Mouse (Mus musculus) heart, embryonic 14.5 days (tissue): ENCODE results near the gene Abi1. TPM values are rescaled to one million over a fixed set of nuclear protein-coding genes. Genes with fewer than 3 reads are reported as not detected.
"Not testable (repeated sequence)": the region's sequence is repeated elsewhere in the genome, so short reads cannot be mapped to it uniquely, and the experiment has no call there.

Source experiments
- ATAC-seq: fragments of 200-750 bp; cut with Nextera tagmentation; 2 replicates; pipeline ENCODE4 v1.8.0; 2017; ENCODE audit warnings: low read depth, moderate TSS enrichment; ENCODE audit not compliant: insufficient number of reproducible peaks, insufficient read depth, low FRiP score
- H3K27ac ChIP-seq, 2 experiments: fragments of 200-500 bp in 1 of 2; fragments of 300-500 bp in 1 of 2; sonication (generic) in 1 of 2; replicated peaks in 1 of 2; 2 replicates each; pipeline ENCODE4 v1.5.1; 2012 to 2014; ENCODE audit warnings: low read depth in 2 of 2, low read length in 2 of 2, control low read depth in 1 of 2, mild to moderate bottlenecking in 1 of 2, mixed read lengths in 1 of 2; ENCODE audit not compliant: control insufficient read depth in 1 of 2, insufficient read depth in 1 of 2
- H3K27me3 ChIP-seq: fragments of 300-500 bp; sonication (generic); 2 replicates; pipeline ENCODE4 v1.6.1; 2014; ENCODE audit warnings: mild to moderate bottlenecking, low read length, control low read depth; ENCODE audit not compliant: control insufficient read depth, insufficient read depth
- H3K36me3 ChIP-seq: fragments of 300-500 bp; sonication (generic); 2 replicates; pipeline ENCODE4 v1.6.1; 2014; ENCODE audit warnings: mild to moderate bottlenecking, control low read depth, low read length, mixed read lengths; ENCODE audit not compliant: control insufficient read depth, insufficient read depth
- H3K4me1 ChIP-seq, 2 experiments: fragments of 200-500 bp in 1 of 2; fragments of 300-500 bp in 1 of 2; sonication (generic) in 1 of 2; 2 replicates each; pipeline ENCODE4 v1.6.1; 2012 to 2014; ENCODE audit warnings: low read length in 2 of 2, control low read depth in 1 of 2, mixed read lengths in 1 of 2; ENCODE audit not compliant: control insufficient read depth in 2 of 2, insufficient read depth in 2 of 2
- H3K4me2 ChIP-seq: fragments of 300-500 bp; sonication (generic); 2 replicates; pipeline ENCODE4 v1.6.1; 2014; ENCODE audit warnings: mild to moderate bottlenecking, low read length
- H3K4me3 ChIP-seq, 2 experiments: fragments of 200-500 bp in 1 of 2; fragments of 300-500 bp in 1 of 2; sonication (generic) in 1 of 2; 2 replicates each; pipeline ENCODE4 v1.5.1; 2012 to 2014; ENCODE audit warnings: low read length in 2 of 2, mild to moderate bottlenecking in 2 of 2, control low read depth in 1 of 2, low read depth in 1 of 2, moderate library complexity in 1 of 2; ENCODE audit not compliant: control insufficient read depth in 1 of 2, insufficient read depth in 1 of 2
- H3K9ac ChIP-seq: fragments of 300-500 bp; sonication (generic); 2 replicates; pipeline ENCODE4 v1.6.1; 2014; ENCODE audit warnings: mild to moderate bottlenecking, low read length
- H3K9me3 ChIP-seq: fragments of 300-500 bp; sonication (generic); 2 replicates; pipeline ENCODE4 v1.6.1; 2016; ENCODE audit warnings: low read length, control low read depth; ENCODE audit not compliant: control insufficient read depth
- WGBS: fragments of 180-500 bp; shearing (Covaris S2); extraction: QIAGEN DNeasy Blood & Tissue Kit; methylation state at CpG from one replicate; pipeline ENCODE4 v1.1.7; 2014; 5-methylcytosine and 5-hydroxymethylcytosine counted together
- polyA plus RNA-seq: library from polyadenylated mRNA; unstranded; fragments of >200 nt; fragmentation: Nextera tagmentation; extraction: Ambion mirVana; gene quantifications from 2 replicates; pipeline ENCODE4 v1.2.1, GENCODE M21; 2014

The Abi1 gene
- polyA plus RNA-seq, 1 experiment from 2014 or later, result 34.0 TPM

- Histone ChIP-seq H3K4me3 (no peak overlapping the region), H3K9ac (no peak overlapping the region), H3K9me3 (no peaks in the 10 kb centered on the region), H3K4me1 (no peaks in the 10 kb centered on the region), H3K4me2 (no peak overlapping the region), H3K27ac (no peak overlapping the region), H3K27me3 (no peaks in the 10 kb centered on the region), H3K36me3 (peaks cover 19% of the 10 kb centered on the region; the same call in 1 of the 2 replicates)
- ATAC-seq, result no peak
- WGBS, result 99% methylated on average over 2 of the region's 2 CpGs
Measured at GRCm38 (mm10) chr2:22961681-22962080, 78.4 kb downstream of the Abi1 start.

- Histone ChIP-seq H3K27ac (no peak overlapping the region), H3K27me3 (no peaks in the 10 kb centered on the region), H3K9ac (no peak overlapping the region), H3K9me3 (no peaks in the 10 kb centered on the region), H3K36me3 (peaks cover 26% of the 10 kb centered on the region), H3K4me2 (no peak overlapping the region), H3K4me1 (no peaks in the 10 kb centered on the region), H3K4me3 (no peak overlapping the region)
- 74% methylated on average over 1 of the region's 1 CpGs for WGBS
- ATAC-seq, result no peak
Measured at GRCm38 (mm10) chr2:22957415-22957814, 82.6 kb downstream of the Abi1 start.

- WGBS, result 77% methylated on average over 5 of the region's 5 CpGs
- Histone ChIP-seq H3K27me3 (no peaks in the 10 kb centered on the region), H3K9ac (no peak overlapping the region), H3K36me3 (peaks cover 19% of the 10 kb centered on the region), H3K27ac (no peak overlapping the region), H3K4me2 (no peak overlapping the region), H3K9me3 (no peaks in the 10 kb centered on the region), H3K4me3 (no peak overlapping the region), H3K4me1 (no peaks in the 10 kb centered on the region)
- no peak for ATAC-seq
Measured at GRCm38 (mm10) chr2:22955914-22956313, 84.1 kb downstream of the Abi1 start.

- Histone ChIP-seq H3K27ac (no peak overlapping the region), H3K9me3 (no peaks in the 10 kb centered on the region), H3K4me1 (peaks cover 2 to 7% of the 10 kb centered on the region in 2 experiments; a peak in 3 of 4 replicates), H3K4me3 (no peak overlapping the region), H3K27me3 (no peaks in the 10 kb centered on the region), H3K36me3 (peaks cover 12% of the 10 kb centered on the region; the same call in 1 of the 2 replicates), H3K4me2 (no peak overlapping the region), H3K9ac (no peak overlapping the region)
- ATAC-seq, result no peak
- 92% methylated on average over 4 of the region's 4 CpGs for WGBS
Measured at GRCm38 (mm10) chr2:22954278-22954677, 85.8 kb downstream of the Abi1 start.

GRCm38 (mm10) chr2:22949956-22950355, 90.1 kb downstream of the Abi1 start:
- Histone ChIP-seq H3K27ac (no peak overlapping the region), H3K4me3 (no peak overlapping the region)

GRCm38 (mm10) chr2:22933556-22933955, 106.5 kb downstream of the Abi1 start:
- no peak for ATAC-seq
- no peak overlapping the region for H3K9ac ChIP-seq
- H3K4me1 ChIP-seq, result no peaks in the 10 kb centered on the region
- 64% methylated on average over 1 of the region's 1 CpGs for WGBS
- no peak overlapping the region for H3K4me2 ChIP-seq
- no peak overlapping the region for H3K4me3 ChIP-seq
- H3K36me3 ChIP-seq, result peaks cover 74% of the 10 kb centered on the region
- no peak overlapping the region for H3K27ac ChIP-seq
- no peaks in the 10 kb centered on the region for H3K9me3 ChIP-seq
- H3K27me3 ChIP-seq, result no peaks in the 10 kb centered on the region

More at GRCm38 (mm10) chr2:22949956-22950355, 90.1 kb downstream of the Abi1 start:
- Histone ChIP-seq H3K36me3 (peaks cover 23% of the 10 kb centered on the region), H3K27me3 (no peaks in the 10 kb centered on the region), H3K4me2 (no peak overlapping the region), H3K9me3 (no peaks in the 10 kb centered on the region), H3K9ac (no peak overlapping the region), H3K4me1 (peaks cover 2 to 7% of the 10 kb centered on the region in 2 experiments; a peak in 3 of 4 replicates)
- no peak for ATAC-seq
- WGBS, result 9% methylated on average over 4 of the region's 4 CpGs

GRCm38 (mm10) chr2:22928259-22928658, 111.8 kb downstream of the Abi1 start:
- H3K4me1 ChIP-seq, result no peaks in the 10 kb centered on the region
- H3K27me3 ChIP-seq, result no peaks in the 10 kb centered on the region
- H3K27ac ChIP-seq, result no peak overlapping the region
- ATAC-seq, result no peak
- WGBS, result 82% methylated on average over 2 of the region's 2 CpGs
- no peak overlapping the region for H3K9ac ChIP-seq
- no peaks in the 10 kb centered on the region for H3K9me3 ChIP-seq
- no peak overlapping the region for H3K4me2 ChIP-seq
- peaks cover 48% of the 10 kb centered on the region for H3K36me3 ChIP-seq
- H3K4me3 ChIP-seq, result no peak overlapping the region

- H3K4me3 ChIP-seq, H3K4me2 ChIP-seq, ATAC-seq, H3K27ac ChIP-seq, H3K4me1 ChIP-seq, H3K27me3 ChIP-seq, H3K9ac ChIP-seq, H3K9me3 ChIP-seq: not testable (repeated sequence)
- H3K36me3 ChIP-seq, result peaks cover 33% of the 10 kb centered on the region
- 95% methylated on average over 2 of the region's 3 CpGs for WGBS
Measured at GRCm38 (mm10) chr2:22925911-22926310, 114.1 kb downstream of the Abi1 start.
